Mouse (Mus musculus) right cerebral cortex, adult 2 months (tissue): ENCODE data around the gene Slc45a3.

Source experiments
- DNase-seq, 2 experiments: peaks; one replicate each; pipeline ENCODE4 v3.0.0; 2021 to 2022; ENCODE audit warnings: low spot score in 2 of 2

Slc45a3 gene

DNA sequence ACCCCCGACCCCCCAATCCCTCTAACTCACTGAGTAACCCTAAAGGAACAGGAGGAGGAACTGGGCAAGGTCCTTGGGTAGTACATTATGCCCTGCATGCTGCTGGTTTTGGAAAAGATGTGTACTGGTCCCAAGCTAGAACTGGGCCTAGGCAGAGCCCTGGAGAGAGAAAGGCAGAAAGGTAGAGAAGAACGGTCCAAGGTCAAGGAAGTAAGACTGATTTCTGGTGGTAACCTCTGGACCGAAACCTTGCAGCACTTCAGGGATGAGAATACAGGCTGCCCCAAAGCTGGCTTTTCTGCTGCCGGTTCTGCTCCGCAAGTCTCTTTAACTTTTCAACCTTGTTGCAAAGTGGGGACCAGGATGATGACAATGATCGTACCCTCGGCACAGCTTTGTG, 1.8 kb downstream of the Slc45a3 start:
- no peak for DNase-seq

GRCm38 (mm10) chr1:131965818-131966217, 3.1 kb downstream of the Slc45a3 start:
- no peak for DNase-seq

DNA sequence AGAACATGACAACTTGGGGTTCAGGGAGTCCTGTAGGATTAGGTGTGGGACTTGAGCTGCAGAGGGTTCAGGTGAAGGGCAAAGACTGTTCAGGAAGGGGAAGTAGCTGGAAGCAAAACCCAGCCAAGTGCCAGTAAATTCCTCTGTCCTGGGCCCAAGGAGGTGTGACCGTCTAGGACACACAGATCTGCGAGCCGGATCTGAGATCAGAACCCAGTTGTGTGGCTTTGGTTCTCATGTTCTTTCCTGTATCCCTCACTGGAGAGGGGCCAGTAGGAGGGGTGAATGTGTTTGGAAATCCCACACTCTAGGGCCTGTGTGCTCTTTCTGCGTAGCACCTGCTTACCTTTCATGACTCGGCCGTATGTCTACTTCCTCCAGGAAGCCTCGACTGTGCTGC, 4.6 kb downstream of the Slc45a3 start:
- DNase-seq = no peak

- no peak for DNase-seq
Measured at GRCm38 (mm10) chr1:131968556-131968955, 5.8 kb downstream of the Slc45a3 start.

DNA sequence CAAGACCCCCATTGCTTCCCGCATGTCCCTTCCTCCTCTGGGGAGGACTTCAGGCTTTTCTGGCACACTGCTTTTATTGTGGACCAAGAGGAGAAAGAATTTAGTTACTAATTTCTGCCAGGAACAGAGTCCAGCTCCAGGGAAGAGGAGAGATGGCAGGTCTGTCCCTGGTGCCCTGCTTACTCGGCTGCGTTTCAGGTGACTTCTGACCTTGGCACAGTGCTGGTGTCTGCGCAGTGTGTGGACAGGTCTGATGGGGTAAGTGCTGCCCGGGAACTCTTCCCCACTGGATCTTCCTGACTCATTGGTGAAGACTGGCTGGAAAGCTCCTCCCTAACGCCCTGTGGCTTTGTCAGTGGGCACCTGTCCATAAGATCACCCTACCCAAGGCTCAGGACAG, 6.2 kb downstream of the Slc45a3 start:
- DNase-seq = no peak

- no peak for DNase-seq
Measured at GRCm38 (mm10) chr1:131969825-131970224, 7.1 kb downstream of the Slc45a3 start.

DNA sequence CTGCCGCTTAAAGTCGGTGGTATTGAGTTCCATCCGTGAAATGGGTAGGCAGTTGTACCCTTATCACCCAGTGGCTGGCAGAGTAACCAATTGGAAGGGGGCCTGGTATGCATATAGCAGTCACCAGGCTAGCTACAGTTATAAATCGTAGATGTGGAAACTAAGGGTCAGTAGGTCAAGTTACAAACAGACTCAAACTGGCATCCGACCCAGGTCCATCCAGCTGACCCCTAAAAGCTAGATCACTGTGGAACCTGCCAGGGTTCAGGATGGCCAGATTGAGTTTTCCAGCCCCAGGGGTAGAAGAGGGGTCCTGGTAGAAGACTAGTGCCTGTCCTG, 7.5 kb downstream of the Slc45a3 start:
- no peak for DNase-seq

- DNase-seq = no peak
Measured at GRCm38 (mm10) chr1:131970661-131971520, 8.1 kb downstream of the Slc45a3 start.

DNA sequence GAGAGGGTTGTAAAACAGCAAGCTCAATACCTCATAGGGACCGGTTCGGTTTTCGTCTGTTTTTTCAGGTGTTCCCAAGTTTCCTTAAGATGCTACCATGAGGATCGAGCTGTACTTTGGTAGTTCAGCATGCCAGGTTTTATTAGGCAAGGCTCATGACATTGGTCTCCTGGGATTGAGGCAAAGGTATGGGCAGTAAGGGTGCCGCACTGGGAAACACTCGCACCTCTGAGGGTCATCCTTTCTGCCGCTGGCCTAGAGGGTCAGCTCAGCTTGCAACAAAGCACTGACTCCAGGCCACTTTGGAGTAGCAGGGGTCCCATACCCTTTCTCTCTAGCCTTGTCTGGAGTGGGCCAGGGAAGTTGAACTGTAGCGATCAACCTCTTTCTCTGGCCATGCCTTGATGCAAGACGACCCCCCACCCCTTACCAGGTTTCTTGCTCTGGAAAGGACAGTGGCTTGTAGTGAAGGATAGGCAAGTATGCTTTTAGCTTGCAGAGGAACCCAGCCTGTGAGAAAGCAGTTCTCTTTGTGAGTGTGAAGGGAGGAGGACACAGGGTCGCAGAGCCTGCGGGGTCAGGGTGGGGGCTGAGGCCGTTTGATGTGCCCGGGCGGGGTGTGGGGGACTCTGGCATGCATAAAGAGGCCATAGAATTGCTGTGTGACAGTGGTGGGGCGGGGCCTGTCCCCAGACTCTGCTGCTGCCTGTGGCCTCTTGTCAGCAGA, 9.2 kb downstream of the Slc45a3 start:
- no peak for DNase-seq

DNA sequence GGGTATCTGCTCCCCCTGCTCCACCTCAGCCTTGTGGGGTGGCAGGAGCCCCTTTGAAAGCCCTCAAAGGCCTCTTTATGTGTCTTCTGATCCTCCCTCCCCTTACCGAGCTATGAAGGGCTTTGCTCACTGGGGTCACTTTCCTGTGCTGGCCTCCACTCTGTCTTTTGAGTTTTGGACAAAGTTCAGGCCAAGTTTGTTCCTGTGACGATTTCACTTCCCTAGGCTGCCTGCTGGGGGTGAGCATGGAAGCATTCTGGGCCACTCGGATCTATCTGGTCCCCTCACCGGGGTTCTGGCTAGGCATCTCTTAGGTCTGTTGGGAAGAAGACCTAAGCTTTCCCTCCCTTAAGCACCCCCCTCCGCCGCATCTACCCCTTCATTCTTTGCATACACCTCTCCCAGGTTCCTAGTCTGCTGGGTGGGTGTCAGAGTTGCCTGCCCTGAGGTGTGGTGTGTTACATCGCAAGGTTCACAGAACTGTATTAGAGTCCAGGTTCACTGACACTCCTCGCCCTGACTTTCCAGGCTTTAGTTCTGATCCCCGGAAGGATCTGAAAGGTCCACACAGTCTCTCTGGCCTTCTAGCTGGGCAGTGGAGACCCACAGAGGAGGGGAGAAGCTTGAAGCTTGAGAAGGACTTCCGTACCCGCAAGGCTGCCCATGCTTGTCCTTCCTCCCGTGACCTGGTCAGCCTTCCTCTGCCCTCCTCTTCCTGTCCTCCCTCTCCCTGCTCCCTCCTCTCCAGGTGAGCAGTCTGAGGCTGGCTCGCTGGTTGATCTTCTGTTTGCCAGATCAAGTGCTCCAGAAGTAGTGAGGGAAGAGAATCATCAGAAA, 9.9 kb downstream of the Slc45a3 start:
- no peak for DNase-seq

DNA sequence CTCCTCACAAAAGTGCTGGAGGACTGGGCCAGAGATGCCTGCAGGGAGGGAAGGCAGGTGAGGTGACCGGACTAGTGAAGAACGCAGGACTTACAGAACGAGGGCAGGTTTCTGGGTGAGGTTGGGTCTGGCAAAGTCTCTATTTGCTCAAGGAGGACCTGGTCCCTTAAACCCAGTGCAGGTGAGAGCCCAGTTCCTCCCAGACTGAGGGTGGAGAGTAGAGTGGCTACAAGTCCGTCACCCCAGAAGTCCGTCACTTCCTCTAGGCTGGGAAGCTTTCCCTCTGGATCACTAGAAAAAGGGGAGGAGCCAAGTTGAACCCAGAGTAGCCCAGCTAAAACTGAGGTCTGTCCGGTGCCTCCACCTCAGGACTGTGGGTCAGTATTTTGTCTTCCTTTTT, 11.2 kb downstream of the Slc45a3 start:
- no peak for DNase-seq

- no peak for DNase-seq
Measured at GRCm38 (mm10) chr1:131976886-131977285, 14.1 kb downstream of the Slc45a3 start.

GRCm38 (mm10) chr1:131980471-131980870, 17.7 kb downstream of the Slc45a3 start:
- DNase-seq = no peak

DNA sequence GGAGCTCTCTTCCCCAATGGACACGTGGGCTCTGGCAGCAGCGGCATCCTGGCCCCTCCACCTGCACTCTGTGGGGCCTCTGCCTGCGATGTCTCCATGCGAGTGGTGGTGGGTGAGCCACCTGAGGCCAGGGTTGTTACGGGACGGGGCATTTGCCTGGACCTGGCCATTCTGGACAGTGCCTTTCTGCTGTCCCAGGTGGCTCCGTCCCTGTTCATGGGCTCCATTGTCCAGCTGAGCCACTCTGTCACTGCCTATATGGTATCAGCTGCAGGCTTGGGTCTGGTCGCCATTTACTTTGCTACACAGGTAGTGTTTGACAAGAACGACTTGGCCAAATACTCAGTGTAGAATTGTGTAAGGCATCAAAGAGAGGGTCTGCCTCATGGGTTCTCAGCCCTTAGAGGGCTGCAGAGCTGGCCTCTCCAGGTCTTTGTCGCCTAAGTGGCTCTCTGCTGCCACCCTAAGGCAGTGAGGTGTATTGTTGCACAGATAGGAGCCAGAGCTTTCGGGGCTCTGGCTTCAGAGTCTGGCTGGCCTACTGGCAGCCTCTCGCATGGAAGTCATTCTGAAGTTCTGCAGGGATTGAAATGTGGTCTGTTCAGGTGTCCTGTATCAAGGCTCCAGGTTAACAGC, 18.7 kb downstream of the Slc45a3 start:
- DNase-seq = peak; percentile 78 to 82

- peak; percentile 82 to 84 for DNase-seq
Measured at GRCm38 (mm10) chr1:131982907-131983306, 20.1 kb downstream of the Slc45a3 start.

DNA sequence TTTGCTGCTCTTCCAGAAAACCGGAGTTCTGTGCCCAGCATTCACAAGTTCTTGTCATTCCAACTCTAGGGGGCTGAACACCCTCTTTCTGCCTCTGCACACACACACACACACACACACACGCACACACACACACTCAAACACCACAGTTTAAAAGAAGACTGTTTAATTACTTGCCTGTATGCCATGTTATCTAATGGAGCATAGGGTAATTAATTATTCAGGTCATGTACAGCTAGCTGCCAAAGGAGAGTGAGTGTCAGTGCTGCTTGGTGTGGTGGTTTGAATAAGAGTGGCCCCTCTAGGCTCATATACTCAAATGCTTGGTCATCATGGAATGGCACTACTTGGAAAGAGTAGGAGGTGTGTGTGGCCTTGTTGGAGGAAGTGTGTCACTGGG, 21.0 kb downstream of the Slc45a3 start:
- DNase-seq = no peak

DNA sequence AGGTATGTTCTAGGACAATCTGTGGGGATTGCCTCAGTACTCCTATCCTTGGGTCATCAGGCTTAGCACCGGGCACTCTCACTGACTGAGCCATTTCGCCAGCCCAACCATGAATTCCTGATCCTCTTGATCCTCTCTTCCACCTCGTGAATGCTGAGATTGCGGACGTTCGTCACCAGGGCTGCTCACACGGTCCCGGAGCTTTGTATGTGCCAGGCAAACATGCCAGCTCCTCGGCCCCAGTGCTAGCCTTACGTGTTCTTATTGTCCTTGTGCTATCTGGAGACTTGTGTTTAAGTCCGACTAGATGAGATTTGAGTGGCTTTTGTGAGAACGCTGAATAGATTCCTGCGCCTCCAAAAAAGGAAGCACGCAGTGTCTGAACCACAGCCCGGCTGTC, 24.7 kb downstream of the Slc45a3 start:
- DNase-seq = no peak

DNA sequence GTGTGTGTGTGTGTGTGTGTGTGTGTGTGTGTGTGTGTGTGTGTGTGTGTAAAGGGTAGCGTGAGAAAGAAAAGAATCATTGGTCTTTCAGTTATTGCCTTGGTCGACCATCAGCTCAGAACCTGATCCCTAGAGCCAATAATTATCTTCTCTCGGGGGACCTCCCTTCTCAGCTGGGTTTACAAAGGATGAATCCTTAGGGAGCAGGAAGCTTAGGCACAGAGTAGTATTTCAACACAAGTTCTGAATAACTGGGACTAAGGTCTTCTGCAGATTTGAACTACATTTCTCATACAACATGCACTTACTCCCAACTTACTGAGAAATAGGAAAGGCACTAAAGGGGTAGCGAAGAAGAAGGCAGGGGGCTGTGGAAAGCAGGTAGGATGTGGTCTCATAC, 26.7 kb downstream of the Slc45a3 start:
- no peak for DNase-seq

- DNase-seq = no peak
Measured at GRCm38 (mm10) chr1:131990083-131990760, 27.5 kb downstream of the Slc45a3 start.

GRCm38 (mm10) chr1:131992561-131993001, 29.8 kb downstream of the Slc45a3 start:
- no peak for DNase-seq
